Mouse (Mus musculus): ENCODE data around the gene Ddi2.

- TF ChIP-seq POLR2A (IDR thresholded peaks at IDR 0.05; ENCODE audit: borderline replicate concordance, low read depth, low read length) = no peak
- no peak for TF ChIP-seq CTCF (IDR thresholded peaks at IDR 0.05; ENCODE audit: low read depth, low read length)
Measured at GRCm38 (mm10) chr4:141741856-141742255, 18.6 kb upstream of the Ddi2 start.

Data from bone marrow macrophage, adult 2 months (primary cell).